Mouse (Mus musculus) kidney, postnatal 36 days (tissue): ENCODE results near the gene Prkar2a.
"Not testable (repeated sequence)": the region's sequence is repeated elsewhere in the genome, so short reads cannot be mapped to it uniquely, and the experiment has no call there.

Source experiments
- DNase-seq, 2 experiments: peaks; one replicate each; pipeline ENCODE4 v3.0.0; 2021 to 2022; ENCODE audit warnings: mixed read lengths in 2 of 2

The Prkar2a gene

GRCm38 (mm10) chr9:108689106-108689505 lies at the start of gene Prkar2a:
Gene Prkar2a (plus strand): TSS chr9:108689314.
- DNase-seq = no peak

- no peak for DNase-seq
Measured at GRCm38 (mm10) chr9:108639825-108640224, 49.3 kb upstream of the Prkar2a start.

GRCm38 (mm10) chr9:108648166-108648565 lies 40.9 kb upstream of the Prkar2a start:
- DNase-seq = peak; percentile 73

GRCm38 (mm10) chr9:108648611-108649560 lies 40.2 kb upstream of the Prkar2a start, which contains the start of gene Arih2:
Gene Arih2 (minus strand): TSS chr9:108649386.
- DNase-seq = peak; percentile 92 to 95

GRCm38 (mm10) chr9:108649561-108650440 lies 39.3 kb upstream of the Prkar2a start:
- no peak for DNase-seq

- no peak for DNase-seq
Measured at GRCm38 (mm10) chr9:108654566-108655464, 34.3 kb upstream of the Prkar2a start.

- not testable (repeated sequence) for DNase-seq
Measured at GRCm38 (mm10) chr9:108655865-108656264, 33.2 kb upstream of the Prkar2a start.

- DNase-seq = peak; percentile 94 to 96
Measured at GRCm38 (mm10) chr9:108661677-108662612, 27.2 kb upstream of the Prkar2a start, which contains the start of gene Slc25a20. Gene Slc25a20 (plus strand): TSS chr9:108662088.

GRCm38 (mm10) chr9:108662660-108663059 lies 26.5 kb upstream of the Prkar2a start:
- peak in 1 of 2 experiments; percentile 12 for DNase-seq

- DNase-seq = peak in 1 of 2 experiments; percentile 36
Measured at GRCm38 (mm10) chr9:108669875-108670274, 19.2 kb upstream of the Prkar2a start.

- DNase-seq = peak in 1 of 2 experiments; percentile 59
Measured at GRCm38 (mm10) chr9:108673151-108673550, 16.0 kb upstream of the Prkar2a start.

- no peak for DNase-seq
Measured at GRCm38 (mm10) chr9:108680026-108680425, 9.1 kb upstream of the Prkar2a start.

GRCm38 (mm10) chr9:108686475-108686887 lies 2.6 kb upstream of the Prkar2a start:
- no peak for DNase-seq

GRCm38 (mm10) chr9:108687181-108687580 lies 1.9 kb upstream of the Prkar2a start:
- DNase-seq = no peak

- DNase-seq = no peak
Measured at GRCm38 (mm10) chr9:108687686-108688085, 1.4 kb upstream of the Prkar2a start.

- DNase-seq = no peak
Measured at GRCm38 (mm10) chr9:108688451-108688850, 663 bp upstream of the Prkar2a start.

- DNase-seq = no peak
Measured at GRCm38 (mm10) chr9:108689993-108690392, 879 bp downstream of the Prkar2a start.

- DNase-seq = peak in 1 of 2 experiments; percentile 24
Measured at GRCm38 (mm10) chr9:108690914-108691313, 1.8 kb downstream of the Prkar2a start.

- DNase-seq = no peak
Measured at GRCm38 (mm10) chr9:108691371-108691770, 2.3 kb downstream of the Prkar2a start.

GRCm38 (mm10) chr9:108691846-108692225 lies 2.7 kb downstream of the Prkar2a start:
- DNase-seq = peak; percentile 92 to 95
